Mouse (Mus musculus): ENCODE measurements around the gene Vgll4.

Vgll4 gene

DNA sequence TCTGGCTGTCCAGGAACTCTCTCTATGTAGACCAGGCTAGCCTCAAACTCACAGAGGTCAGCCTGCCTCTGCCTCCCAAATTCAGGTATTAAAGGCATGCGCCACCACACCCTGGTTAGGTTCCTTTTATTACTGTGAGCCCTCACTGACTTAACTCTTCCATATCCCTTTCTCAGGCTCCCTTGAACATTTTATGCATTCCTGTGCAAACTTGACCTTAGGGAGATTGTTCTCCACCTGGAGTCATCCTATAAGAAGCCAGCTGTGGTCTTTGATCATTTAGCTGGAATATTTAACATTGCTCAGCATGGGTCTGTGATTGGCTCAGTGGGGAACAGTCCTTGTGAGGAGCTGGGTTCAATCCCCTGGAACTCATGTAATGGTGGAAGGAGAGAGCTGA lies 4.5 kb upstream of the Vgll4 start:
- DNase-seq (ENCODE audit: low read depth, low spot score) = no peak

DNA sequence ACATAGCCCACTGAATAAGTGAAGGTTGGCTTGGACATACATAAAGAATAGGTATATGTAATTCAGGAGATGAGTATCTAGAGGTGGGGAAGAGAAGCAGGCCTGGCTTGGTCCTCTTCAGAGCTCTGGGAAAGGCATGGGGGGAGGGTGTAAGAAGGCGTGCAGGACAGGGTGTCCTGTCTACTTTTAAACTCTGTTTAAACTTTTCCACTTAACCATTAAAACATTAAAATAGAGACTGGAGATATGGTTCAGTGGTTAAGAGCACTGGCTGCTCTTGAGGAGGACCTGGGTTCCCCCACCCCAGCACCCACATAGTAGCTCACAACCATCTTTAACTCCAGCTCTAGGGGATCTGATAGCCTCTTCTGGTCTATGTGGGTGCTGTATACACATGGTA lies 3.2 kb upstream of the Vgll4 start:
- DNase-seq (ENCODE audit: low read depth, low spot score) = no peak

- no peak for DNase-seq (ENCODE audit: low read depth, low spot score)
These were observed 1.1 kb upstream of the Vgll4 start for GRCm38 (mm10) chr6:114970895-114971294.

- DNase-seq (ENCODE audit: low read depth, low spot score) = peak; percentile 23
These were observed 592 bp upstream of the Vgll4 start for GRCm38 (mm10) chr6:114970386-114970785.

DNA sequence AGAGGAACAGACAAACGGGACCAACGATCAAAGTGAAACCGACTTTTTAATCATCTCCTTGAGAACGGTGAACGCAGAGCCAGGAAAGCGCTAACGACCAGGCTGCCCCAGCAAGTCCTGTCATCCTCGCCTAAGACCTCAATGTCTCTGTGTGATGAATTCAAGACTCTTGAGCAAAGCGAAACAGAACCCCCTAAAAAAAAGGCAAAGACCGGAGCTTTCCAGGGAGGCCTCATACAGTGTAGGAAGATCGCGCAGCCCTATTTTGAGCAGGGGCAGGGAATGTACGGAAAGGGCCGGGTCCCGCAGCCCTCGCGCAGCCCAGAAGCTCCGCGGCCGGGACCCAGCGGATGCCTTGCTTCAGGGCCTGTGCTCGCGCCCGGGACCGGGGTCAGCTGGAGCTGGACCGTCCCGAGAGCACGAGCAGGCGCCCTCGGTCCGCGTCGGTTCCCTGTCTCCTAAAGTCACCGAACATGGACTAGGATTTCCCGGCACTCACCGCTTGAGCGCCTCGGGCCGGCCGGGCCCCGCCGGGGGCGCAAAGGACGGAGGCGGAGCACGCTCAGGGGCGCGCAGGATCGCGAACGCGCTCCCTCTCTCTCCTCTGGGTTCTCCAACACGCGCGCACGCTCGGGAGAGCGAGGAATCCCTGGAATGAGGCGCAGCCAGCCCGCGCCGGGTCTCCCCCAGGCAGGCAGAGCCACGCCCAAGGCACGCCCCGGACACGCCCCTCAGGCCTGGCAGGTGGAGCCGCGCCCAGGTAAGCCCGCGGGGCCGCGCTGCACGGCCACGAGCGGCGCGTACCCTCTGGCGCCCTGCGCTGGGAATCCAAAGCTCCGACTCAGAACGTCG lies 1.2 kb downstream of the Vgll4 start:
- peak; percentile 78 for DNase-seq (ENCODE audit: low read depth, low spot score)

DNA sequence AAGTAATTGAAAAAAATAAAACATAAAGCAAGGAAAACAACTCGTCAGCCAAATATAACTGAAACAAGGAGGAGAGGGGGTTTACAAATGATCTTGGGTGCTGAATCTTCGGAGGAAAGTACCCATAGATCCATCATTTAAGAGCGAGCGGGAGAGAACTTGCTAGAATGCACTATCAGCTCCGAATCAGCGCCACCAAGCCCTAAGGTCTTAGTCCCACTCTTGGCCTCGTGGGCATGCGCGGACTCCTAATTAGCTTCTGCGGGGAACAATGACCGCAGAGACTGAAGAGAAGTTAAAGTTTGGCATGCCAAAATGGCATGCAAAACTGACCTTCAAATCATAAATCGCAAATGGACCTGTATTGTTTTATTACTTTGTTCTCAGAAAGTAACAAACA lies 2.2 kb downstream of the Vgll4 start:
- DNase-seq (ENCODE audit: low read depth, low spot score) = peak; percentile 14

DNA sequence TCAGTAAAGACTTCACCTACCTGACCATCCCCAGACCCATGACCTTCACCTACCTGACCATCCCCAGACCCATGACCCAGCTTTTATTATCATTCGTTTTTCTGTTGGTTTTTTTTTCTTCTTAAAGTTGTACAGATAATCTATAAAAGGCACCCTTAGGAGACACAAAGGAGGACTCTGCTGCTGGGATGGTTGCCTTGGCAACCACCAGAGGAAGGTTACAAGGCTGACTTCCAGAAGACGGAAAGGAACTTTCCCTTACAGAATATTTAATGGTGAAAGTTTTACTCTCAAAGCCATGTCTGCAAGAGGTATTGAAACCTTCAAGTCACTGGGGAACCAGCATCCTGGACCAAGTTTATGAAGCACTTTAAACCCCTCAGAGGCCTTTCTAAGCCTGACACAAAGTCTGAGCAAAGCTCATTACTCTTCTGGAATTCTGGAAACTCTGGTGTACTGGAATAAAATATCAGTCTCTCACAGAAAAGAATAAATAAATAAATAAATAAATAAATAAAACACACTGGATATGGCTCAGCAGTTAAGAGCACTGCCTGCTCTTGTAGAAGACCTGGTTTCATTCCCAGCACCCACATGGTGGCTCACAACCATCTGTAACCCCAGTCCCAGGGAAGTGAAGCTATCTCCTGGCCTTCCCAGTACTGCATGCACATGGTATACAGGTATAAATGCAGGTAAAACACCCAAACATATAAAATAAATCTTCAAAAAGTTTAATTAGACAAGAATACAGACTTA lies 3.2 kb downstream of the Vgll4 start:
- no peak for DNase-seq (ENCODE audit: low read depth, low spot score)

DNA sequence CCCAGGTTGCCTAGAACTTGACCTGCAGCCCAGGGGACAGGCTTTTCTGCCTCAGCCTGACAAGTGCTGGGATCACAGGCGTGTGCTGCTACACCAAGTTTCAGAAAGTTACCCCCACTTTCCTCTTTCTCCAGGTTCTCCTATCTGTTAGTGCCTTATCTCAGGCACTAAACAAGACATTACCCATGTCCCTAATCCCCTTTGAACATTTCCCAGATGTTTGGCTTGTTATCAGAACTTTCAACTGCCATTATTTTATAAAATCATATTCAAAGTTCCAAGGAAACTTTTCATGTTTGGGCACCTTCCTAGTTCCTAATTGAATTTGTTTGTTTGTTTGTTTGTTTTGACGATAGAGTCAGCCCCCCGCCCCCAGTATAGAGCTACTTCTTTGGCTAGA lies 4.0 kb downstream of the Vgll4 start:
- DNase-seq (ENCODE audit: low read depth, low spot score) = no peak

- DNase-seq (ENCODE audit: low read depth, low spot score) = no peak
These were observed 4.4 kb downstream of the Vgll4 start for GRCm38 (mm10) chr6:114965396-114965795.

GRCm38 (mm10) chr6:114964235-114964634 lies 5.6 kb downstream of the Vgll4 start:
- DNase-seq (ENCODE audit: low read depth, low spot score) = no peak

- DNase-seq (ENCODE audit: low read depth, low spot score) = peak; percentile 14
These were observed 6.2 kb downstream of the Vgll4 start for GRCm38 (mm10) chr6:114963636-114964035.

DNA sequence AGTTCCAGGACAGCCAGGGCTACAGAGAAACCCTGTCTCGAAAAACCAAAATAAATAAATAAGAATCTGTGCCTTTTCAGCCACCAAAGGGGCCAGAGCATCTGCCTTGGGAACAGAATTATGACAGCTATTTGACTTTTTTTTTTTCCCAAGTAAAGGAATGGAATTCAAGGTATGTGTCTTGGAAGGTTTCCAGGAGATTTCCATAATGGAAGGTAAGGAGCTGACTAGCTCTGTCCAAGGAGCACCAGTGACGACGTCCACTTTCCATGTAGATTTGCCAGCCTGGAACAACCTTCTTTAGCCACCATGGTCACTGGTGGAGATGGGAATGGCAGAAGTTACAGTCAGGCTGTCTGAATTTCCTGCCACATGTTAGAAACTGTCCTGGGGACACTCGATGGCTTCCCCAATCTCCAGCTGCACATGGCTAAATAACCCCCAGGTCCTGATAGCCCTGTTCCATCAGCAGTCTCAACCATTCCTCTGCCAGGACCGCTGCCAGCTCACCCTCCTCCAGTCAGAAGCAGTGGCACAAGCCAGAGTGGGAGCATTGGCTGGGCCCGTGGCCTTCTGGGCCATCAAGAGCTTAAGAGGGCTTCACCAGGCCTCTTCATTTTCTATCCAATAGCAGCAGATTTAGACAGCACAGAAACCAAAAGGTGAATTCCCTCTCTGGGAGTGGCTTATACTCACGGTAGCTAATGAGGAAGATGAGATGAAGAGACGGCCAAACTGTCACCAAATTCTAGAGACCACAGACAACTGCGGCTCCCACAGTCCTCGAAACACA lies 8.3 kb downstream of the Vgll4 start:
- no peak for DNase-seq (ENCODE audit: low read depth, low spot score)

DNA sequence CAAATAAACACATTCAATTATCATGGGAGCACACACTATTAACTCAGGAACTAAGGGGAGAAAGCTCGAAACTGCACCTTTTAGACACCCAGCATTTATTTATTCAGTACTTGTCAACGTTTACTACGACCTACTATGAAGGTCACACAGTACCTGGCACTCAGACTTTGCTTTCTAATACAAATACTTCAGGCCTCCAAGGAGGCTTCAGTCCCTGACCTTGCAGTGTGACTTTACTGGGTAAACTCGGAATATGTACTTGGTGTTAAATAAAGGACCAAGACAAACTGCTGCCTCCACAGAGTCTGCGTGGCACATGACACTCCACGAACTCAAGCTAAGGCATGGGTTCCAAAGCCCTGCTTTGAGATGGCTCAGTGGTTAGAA lies 10.8 kb downstream of the Vgll4 start:
- no peak for DNase-seq (ENCODE audit: low read depth, low spot score)

DNA sequence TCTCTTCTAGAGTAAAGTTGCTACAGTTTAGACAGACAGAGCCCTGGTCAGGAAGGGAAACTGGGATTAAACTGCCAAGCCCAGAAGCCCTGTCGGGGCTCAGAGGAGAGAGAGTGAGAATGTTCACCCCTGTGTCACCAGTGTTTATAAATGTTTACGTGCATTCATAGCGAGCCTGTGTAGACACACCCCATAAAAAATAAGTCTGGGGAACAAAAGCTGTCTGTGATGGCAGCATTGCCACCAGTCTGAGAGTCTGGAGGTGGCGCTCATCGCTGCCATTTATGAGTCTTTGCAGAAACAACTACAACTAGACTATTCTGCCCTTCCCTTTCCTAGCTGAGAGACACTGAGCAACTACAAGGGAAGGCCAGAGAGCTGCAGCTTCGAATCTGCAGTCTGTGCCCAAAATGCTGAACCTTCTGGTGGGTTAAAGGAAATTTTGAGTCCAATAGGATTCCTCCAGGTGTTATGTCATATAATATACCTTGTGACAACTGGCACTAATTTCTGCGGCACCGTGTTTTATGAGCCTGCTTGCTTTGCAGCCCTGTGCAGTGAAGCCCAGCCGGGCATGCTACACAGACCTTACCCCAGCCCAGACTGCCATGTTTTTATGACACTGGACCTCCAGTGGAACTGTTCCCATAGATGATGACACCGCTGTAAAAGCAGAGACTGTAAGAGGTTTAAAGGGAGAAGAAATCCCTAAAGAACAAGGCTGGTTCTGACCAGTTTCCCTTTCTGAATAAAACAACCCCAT lies 11.4 kb downstream of the Vgll4 start:
- peak; percentile 18 for DNase-seq (ENCODE audit: low read depth, low spot score)

- no peak for DNase-seq (ENCODE audit: low read depth, low spot score)
These were observed 12.0 kb downstream of the Vgll4 start for GRCm38 (mm10) chr6:114957756-114958155.

DNA sequence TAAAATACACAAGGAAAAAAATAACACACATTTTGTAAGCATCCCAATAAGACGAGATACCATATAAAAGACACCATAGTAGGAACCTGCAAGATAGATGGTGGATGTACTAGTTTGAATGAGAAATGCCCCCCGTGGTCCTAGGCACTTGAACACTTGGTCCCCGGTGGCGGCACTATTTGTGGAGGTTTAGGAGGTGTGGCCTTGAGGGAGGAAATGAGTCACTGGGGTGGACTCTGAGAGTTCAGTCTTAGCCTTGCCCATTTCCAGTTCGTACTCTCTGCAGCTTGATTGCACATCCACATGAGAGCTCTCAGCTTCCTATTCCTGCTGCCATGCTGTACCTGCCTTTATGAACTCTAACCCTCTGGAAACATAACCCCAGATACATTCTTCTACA lies 15.3 kb downstream of the Vgll4 start:
- no peak for DNase-seq (ENCODE audit: low read depth, low spot score)

DNA sequence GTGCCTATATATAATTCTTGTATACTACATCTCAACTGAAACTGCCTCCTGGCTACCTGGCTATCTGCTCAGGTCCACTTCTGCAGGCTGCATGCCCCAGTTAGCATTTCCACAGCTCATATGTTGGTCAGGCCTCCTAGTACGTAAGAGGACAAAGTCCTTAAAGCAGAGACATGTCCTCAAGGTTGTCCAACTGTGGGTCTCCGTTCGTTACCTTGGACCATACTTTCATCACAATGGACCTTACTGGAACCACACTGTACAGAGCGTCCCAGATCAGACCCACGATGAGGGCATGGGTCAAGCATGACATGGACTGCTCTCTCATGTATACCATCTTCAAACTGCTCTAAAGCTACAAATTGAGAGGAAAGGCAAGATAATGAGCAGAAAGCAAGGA lies 16.2 kb downstream of the Vgll4 start:
- DNase-seq (ENCODE audit: low read depth, low spot score) = no peak

DNA sequence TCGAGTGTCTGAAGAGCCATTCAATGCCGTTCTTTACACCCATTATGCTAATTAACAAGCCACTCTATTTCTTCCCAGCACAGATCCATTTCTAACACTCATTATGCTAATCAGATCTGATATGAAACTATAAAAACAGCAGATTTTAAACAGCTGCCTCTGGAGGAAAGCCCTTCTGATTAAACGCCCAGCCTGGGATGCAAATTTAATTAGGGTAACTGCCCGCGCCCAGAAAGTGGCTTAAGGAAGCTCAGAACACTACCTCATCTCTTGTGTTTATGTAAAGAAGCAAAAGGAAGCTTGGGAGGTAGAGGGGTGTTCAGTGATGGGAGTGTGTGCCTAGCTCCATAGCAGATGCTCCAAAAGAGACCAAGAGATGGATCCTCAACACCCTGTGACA lies 17.4 kb downstream of the Vgll4 start:
- DNase-seq (ENCODE audit: low read depth, low spot score) = no peak

DNA sequence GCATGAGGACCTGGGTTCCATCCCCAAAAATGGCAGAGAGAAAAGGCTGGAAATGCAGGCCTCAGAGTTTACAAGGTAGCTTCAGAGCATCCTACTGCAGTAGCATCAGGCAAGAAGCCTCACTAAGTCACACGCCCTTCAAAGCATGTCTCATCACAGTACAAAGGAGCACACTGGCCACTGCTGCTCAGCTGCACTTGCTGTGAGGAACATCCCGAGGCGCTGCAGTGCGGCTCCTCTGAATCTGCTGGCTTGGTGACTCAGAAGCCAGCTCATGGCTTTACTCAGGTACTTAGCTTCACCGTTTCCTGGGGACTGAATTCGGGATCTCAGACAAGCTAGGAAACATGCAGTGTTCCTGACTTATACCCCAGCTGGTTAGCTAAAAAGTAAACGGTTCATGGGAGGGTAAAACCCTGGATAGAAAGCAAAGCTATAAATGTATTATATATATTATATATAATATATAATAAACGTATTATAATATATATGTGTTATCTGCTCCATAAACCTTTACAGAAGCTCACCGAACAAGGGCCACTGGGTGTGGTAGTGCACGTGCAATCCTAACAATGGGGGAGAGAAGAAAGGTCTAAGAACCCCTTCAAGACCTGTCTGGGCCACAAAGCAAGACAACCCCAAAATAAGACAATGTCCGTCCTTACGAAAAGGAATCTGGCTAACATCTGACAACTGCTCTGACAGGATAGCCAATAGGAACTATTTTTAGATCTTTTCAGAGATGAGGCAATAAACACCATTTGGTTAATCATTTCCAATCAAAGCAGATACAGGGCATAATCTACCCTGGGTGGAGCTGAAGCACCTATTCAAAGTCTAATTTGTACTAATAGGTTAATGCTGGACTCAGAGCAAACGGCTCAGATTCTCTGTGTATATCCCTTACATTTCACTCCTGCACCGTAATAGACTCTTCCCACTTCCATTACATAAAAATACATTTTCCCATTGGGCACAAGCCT lies 25.0 kb downstream of the Vgll4 start:
- no peak for DNase-seq (ENCODE audit: low read depth, low spot score)

GRCm38 (mm10) chr6:114941201-114941849 lies 28.5 kb downstream of the Vgll4 start:
- no peak for DNase-seq (ENCODE audit: low read depth, low spot score)
